Mouse (Mus musculus): ENCODE results near the gene Ciart. TPM values are rescaled to one million over a fixed set of nuclear protein-coding genes. Genes with fewer than 3 reads are reported as not detected.
"Not testable (repeated sequence)": the region's sequence is repeated elsewhere in the genome, so short reads cannot be mapped to it uniquely, and the experiment has no call there.

Ciart gene
- total and polyA plus RNA-seq, 2 experiments from 2014 or later = 1.8 to 2.3 TPM

DNA sequence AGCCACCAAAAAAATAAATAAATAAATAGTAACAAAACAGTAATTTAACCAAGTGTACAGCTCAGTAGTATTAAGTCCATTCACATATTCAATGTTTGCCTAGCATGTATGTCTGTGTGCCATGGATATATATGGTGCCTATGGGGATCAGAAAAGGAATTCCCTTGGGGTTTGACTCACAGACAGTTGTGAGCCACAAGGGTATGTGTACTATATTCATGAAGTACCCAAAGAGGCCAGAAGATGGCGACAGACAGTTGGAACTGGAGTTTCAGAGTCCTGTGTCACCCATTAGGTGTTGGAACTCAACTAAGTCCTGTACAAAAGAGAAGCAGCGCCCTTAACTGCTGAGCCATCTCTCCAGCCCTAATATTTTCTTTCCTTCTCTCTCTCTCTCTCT is 20.3 kb downstream of the Ciart start:
- 0 out of 2 replicates have a peak, but pooled peaks cover under 1% of the 10 kb centered on the region for H3K4me1 ChIP-seq (ENCODE audit: control insufficient read depth, insufficient read depth)
- TF ChIP-seq CTCF (IDR thresholded peaks at IDR 0.05; ENCODE audit: low read depth) (peak; percentile 73), EP300 (IDR thresholded peaks at IDR 0.05; ENCODE audit: low read depth) (no peak)
- peaks cover 33% of the 10 kb centered on the region for H3K36me3 ChIP-seq (replicated peaks; ENCODE audit: control insufficient read depth, insufficient read depth, low read length)
- H3K9me3 ChIP-seq (replicated peaks; ENCODE audit: control insufficient read depth, low read length) = no peaks in the 10 kb centered on the region
- DNase-seq (ENCODE audit: low spot score) = peak; percentile 77
- ATAC-seq (ENCODE audit: insufficient read depth, low read depth) = peak; percentile 66; the same call in 1 of the 2 replicates
- no peak overlapping the region for H3K27ac ChIP-seq (ENCODE audit: low read depth)
- no peaks in the 10 kb centered on the region for H3K27me3 ChIP-seq (ENCODE audit: control insufficient read depth, insufficient read depth, low read length)
- 42% methylated on average over 2 of the region's 2 CpGs for WGBS
- H3K9ac ChIP-seq (replicated peaks; ENCODE audit: low read depth, low read length) = no peak overlapping the region
- H3K4me3 ChIP-seq (ENCODE audit: low read depth, low read length) = no peak overlapping the region
- no peak overlapping the region for H3K4me2 ChIP-seq (ENCODE audit: low read depth, low read length)

DNA sequence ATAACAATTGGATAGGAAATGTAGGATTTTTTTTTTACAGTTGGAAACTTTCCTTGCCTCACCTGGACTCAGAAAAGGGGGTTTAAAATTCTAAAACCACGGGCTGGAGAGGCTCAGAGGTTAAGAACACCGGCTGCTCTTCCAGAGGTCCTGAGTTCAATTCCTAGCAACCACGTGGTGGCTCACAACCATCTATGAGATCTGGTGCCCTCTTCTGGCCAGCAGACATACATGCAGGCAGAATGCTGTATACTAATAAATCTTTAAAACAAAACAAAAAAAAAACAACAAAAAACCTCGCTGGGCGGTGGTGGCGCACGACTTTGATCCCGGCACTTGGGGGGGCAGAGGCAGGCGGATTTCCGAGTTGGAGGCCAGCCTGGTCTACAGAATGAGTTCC is 20.8 kb downstream of the Ciart start:
- 73% methylated on average over 10 of the region's 10 CpGs for WGBS
- 0 out of 2 replicates have a peak, but pooled peaks cover 5% of the 10 kb centered on the region for H3K4me1 ChIP-seq (ENCODE audit: control insufficient read depth, insufficient read depth)
- DNase-seq (ENCODE audit: low spot score) (no peak), ATAC-seq (ENCODE audit: insufficient read depth, low read depth) (no peak)
- H3K27me3 ChIP-seq (ENCODE audit: control insufficient read depth, insufficient read depth, low read length) = no peaks in the 10 kb centered on the region
- peaks cover 28% of the 10 kb centered on the region for H3K36me3 ChIP-seq (replicated peaks; ENCODE audit: control insufficient read depth, insufficient read depth, low read length)
- no peak overlapping the region for H3K27ac ChIP-seq (ENCODE audit: low read depth)
- no peak overlapping the region for H3K4me3 ChIP-seq (ENCODE audit: low read depth, low read length)
- no peak overlapping the region for H3K4me2 ChIP-seq (ENCODE audit: low read depth, low read length)
- TF ChIP-seq CTCF (IDR thresholded peaks at IDR 0.05; ENCODE audit: low read depth) = peak; percentile 31
- no peak for TF ChIP-seq EP300 (IDR thresholded peaks at IDR 0.05; ENCODE audit: low read depth)
- H3K9ac ChIP-seq (replicated peaks; ENCODE audit: low read depth, low read length) = no peak overlapping the region
- H3K9me3 ChIP-seq (replicated peaks; ENCODE audit: control insufficient read depth, low read length) = no peaks in the 10 kb centered on the region

GRCm38 (mm10) chr3:95860323-95860722 is 21.7 kb downstream of the Ciart start:
- H3K27me3 ChIP-seq (ENCODE audit: control insufficient read depth, insufficient read depth, low read length) = no peaks in the 10 kb centered on the region
- H3K9ac ChIP-seq (replicated peaks; ENCODE audit: low read depth, low read length) = no peak overlapping the region
- 67% methylated on average over 3 of the region's 3 CpGs for WGBS
- H3K4me3 ChIP-seq (ENCODE audit: low read depth, low read length) = no peak overlapping the region
- no peak for TF ChIP-seq EP300 (IDR thresholded peaks at IDR 0.05; ENCODE audit: low read depth)
- TF ChIP-seq CTCF (IDR thresholded peaks at IDR 0.05; ENCODE audit: low read depth) = peak; percentile 45
- no peak overlapping the region for H3K4me2 ChIP-seq (ENCODE audit: low read depth, low read length)
- no peaks in the 10 kb centered on the region for H3K9me3 ChIP-seq (replicated peaks; ENCODE audit: control insufficient read depth, low read length)
- ATAC-seq (ENCODE audit: insufficient read depth, low read depth) = no peak
- H3K4me1 ChIP-seq (ENCODE audit: control insufficient read depth, insufficient read depth) = 0 out of 2 replicates have a peak, but pooled peaks cover 5% of the 10 kb centered on the region
- H3K27ac ChIP-seq (ENCODE audit: low read depth) = no peak overlapping the region
- H3K36me3 ChIP-seq (replicated peaks; ENCODE audit: control insufficient read depth, insufficient read depth, low read length) = peaks cover 19% of the 10 kb centered on the region
- DNase-seq (ENCODE audit: low spot score) = no peak

DNA sequence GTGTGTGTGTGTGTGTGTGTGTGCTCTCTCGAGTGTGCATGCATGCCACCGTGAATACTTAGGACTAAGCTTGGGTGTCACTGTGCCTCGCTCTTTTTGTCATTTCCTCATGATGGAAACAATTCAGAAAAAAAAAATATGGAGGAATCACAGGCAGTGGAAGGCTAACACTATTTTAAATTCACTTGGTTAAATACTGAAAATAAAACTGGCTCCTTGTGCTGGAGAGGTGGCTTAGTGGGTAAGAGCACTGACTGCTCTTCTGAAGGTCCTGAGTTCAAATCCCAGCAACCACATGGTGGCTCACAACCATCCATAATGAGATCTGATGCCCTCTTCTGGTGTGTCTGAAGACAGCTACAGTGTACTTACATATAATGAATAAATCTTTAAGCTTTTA is 23.8 kb downstream of the Ciart start:
- H3K4me2 ChIP-seq (ENCODE audit: low read depth, low read length); H3K36me3 ChIP-seq (replicated peaks; ENCODE audit: control insufficient read depth, insufficient read depth, low read length); H3K9ac ChIP-seq (replicated peaks; ENCODE audit: low read depth, low read length); DNase-seq (ENCODE audit: low spot score); ATAC-seq (ENCODE audit: insufficient read depth, low read depth); H3K27me3 ChIP-seq (ENCODE audit: control insufficient read depth, insufficient read depth, low read length); H3K4me3 ChIP-seq (ENCODE audit: low read depth, low read length); H3K9me3 ChIP-seq (replicated peaks; ENCODE audit: control insufficient read depth, low read length); H3K27ac ChIP-seq (ENCODE audit: low read depth): not testable (repeated sequence)
- 68% methylated on average over 3 of the region's 3 CpGs for WGBS
- H3K4me1 ChIP-seq (ENCODE audit: control insufficient read depth, insufficient read depth) = peaks cover 13% of the 10 kb centered on the region

GRCm38 (mm10) chr3:95857050-95857449 is 25.0 kb downstream of the Ciart start:
- not testable (repeated sequence) for H3K9ac ChIP-seq (replicated peaks; ENCODE audit: low read depth, low read length); H3K9me3 ChIP-seq (replicated peaks; ENCODE audit: control insufficient read depth, low read length); H3K4me2 ChIP-seq (ENCODE audit: low read depth, low read length); H3K27me3 ChIP-seq (ENCODE audit: control insufficient read depth, insufficient read depth, low read length); H3K4me3 ChIP-seq (ENCODE audit: low read depth, low read length); ATAC-seq (ENCODE audit: insufficient read depth, low read depth); H3K27ac ChIP-seq (ENCODE audit: low read depth); DNase-seq (ENCODE audit: low spot score)
- WGBS = 73% methylated on average over 1 of the region's 1 CpGs
- Histone ChIP-seq H3K36me3 (replicated peaks; ENCODE audit: control insufficient read depth, insufficient read depth, low read length) (peaks cover 14% of the 10 kb centered on the region), H3K4me1 (ENCODE audit: control insufficient read depth, insufficient read depth) (peaks cover 13% of the 10 kb centered on the region)

GRCm38 (mm10) chr3:95856115-95856514 is 25.9 kb downstream of the Ciart start:
- 21% methylated on average over 7 of the region's 7 CpGs for WGBS
- ATAC-seq (ENCODE audit: insufficient read depth, low read depth) = no peak

More at GRCm38 (mm10) chr3:95856115-95856514, 25.9 kb downstream of the Ciart start:
- Histone ChIP-seq H3K36me3 (replicated peaks; ENCODE audit: control insufficient read depth, insufficient read depth, low read length) (peaks cover 20% of the 10 kb centered on the region), H3K27me3 (ENCODE audit: control insufficient read depth, insufficient read depth, low read length) (no peaks in the 10 kb centered on the region), H3K4me3 (ENCODE audit: low read depth, low read length) (peak overlapping the region; percentile 90), H3K4me1 (ENCODE audit: control insufficient read depth, insufficient read depth) (peaks cover 16% of the 10 kb centered on the region), H3K27ac (ENCODE audit: low read depth) (peak overlapping the region; percentile 79), H3K9ac (replicated peaks; ENCODE audit: low read depth, low read length) (peak overlapping the region; percentile 89), H3K9me3 (replicated peaks; ENCODE audit: control insufficient read depth, low read length) (no peaks in the 10 kb centered on the region), H3K4me2 (ENCODE audit: low read depth, low read length) (peak overlapping the region; percentile 93)
- TF ChIP-seq EP300 (IDR thresholded peaks at IDR 0.05; ENCODE audit: low read depth) (no peak), CTCF (IDR thresholded peaks at IDR 0.05; ENCODE audit: low read depth) (no peak)
- no peak for DNase-seq (ENCODE audit: low spot score)

All from heart, postnatal 0 days (tissue).